Mouse (Mus musculus) midbrain, embryonic 10.5 days (tissue): ENCODE measurements at regions not wholly inside any gene's neighbourhood (a gene's known extent, or its start where the extent isn't known, plus 50 kb on each side); places are given as distances from the start of the nearest gene placed in this dataset.

Source experiments
- DNase-seq: peaks from one replicate; pipeline ENCODE4 v3.0.0-alpha.2; 2017; ENCODE audit warnings: low spot score
- H3K27ac ChIP-seq: fragments of 300-500 bp; sonication (generic); replicated peaks from 2 replicates; pipeline ENCODE4 v1.5.1; 2016; ENCODE audit warnings: mild to moderate bottlenecking
- H3K27me3 ChIP-seq: fragments of 300-500 bp; sonication (generic); 2 replicates; pipeline ENCODE4 v1.6.1; 2016; ENCODE audit warnings: low read depth, mild to moderate bottlenecking; ENCODE audit not compliant: poor library complexity, severe bottlenecking
- H3K36me3 ChIP-seq: fragments of 300-500 bp; sonication (generic); 2 replicates; pipeline ENCODE4 v1.6.1; 2016; ENCODE audit warnings: mild to moderate bottlenecking, moderate library complexity
- H3K4me1 ChIP-seq: fragments of 300-500 bp; sonication (generic); 2 replicates; pipeline ENCODE4 v1.6.1; 2016
- H3K4me3 ChIP-seq: fragments of 300-500 bp; sonication (generic); 2 replicates; pipeline ENCODE4 v1.5.1; 2016; ENCODE audit warnings: mild to moderate bottlenecking, moderate library complexity
- H3K9me3 ChIP-seq: fragments of 300-500 bp; sonication (generic); replicated peaks from 2 replicates; pipeline ENCODE4 v1.6.1; 2016; ENCODE audit warnings: mild to moderate bottlenecking
- WGBS: fragments of 180-500 bp; shearing (Covaris S2); methylation state at CpG from one replicate; pipeline ENCODE4 v1.1.7; 2016; 5-methylcytosine and 5-hydroxymethylcytosine counted together

DNA sequence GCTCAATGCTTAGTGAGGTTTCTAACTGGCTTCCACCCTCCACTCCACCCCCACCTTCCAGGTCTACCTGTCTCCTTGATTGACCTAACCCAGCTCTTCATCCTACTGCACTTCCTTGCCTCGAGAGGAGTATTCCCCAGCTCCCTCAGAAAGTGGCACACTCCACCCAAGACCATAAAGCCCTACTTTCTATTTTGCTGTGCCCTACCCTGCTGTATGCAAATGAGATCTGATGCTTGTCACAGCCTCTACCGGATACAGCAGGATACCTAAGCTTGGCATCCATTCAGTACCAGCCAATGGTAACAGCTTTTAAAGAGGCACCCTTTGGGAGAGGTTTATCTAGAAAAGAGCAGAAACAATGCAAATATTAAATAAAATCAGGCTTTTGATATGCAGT, 92.1 kb upstream of the Rreb1 start:
- DNase-seq: no peak
- no peaks in the 10 kb centered on the region for H3K9me3 ChIP-seq
- WGBS: 71% methylated on average over 2 of the region's 2 CpGs

GRCm38 (mm10) chr13:37689127-37689777, 88.9 kb upstream of the Rreb1 start:
- H3K4me3 ChIP-seq: no peak overlapping the region
- H3K4me1 ChIP-seq: no peaks in the 10 kb centered on the region
- H3K36me3 ChIP-seq: no peaks in the 10 kb centered on the region
- WGBS: 93% methylated on average over 6 of the region's 6 CpGs
- no peak for DNase-seq
- no peaks in the 10 kb centered on the region for H3K27me3 ChIP-seq
- no peak overlapping the region for H3K27ac ChIP-seq
- H3K9me3 ChIP-seq: no peaks in the 10 kb centered on the region

More for the DNA sequence above, 92.1 kb upstream of the Rreb1 start:
- Histone ChIP-seq H3K27ac (no peak overlapping the region), H3K4me1 (peaks cover 2% of the 10 kb centered on the region), H3K36me3 (no peaks in the 10 kb centered on the region), H3K4me3 (no peak overlapping the region), H3K27me3 (no peaks in the 10 kb centered on the region)

DNA sequence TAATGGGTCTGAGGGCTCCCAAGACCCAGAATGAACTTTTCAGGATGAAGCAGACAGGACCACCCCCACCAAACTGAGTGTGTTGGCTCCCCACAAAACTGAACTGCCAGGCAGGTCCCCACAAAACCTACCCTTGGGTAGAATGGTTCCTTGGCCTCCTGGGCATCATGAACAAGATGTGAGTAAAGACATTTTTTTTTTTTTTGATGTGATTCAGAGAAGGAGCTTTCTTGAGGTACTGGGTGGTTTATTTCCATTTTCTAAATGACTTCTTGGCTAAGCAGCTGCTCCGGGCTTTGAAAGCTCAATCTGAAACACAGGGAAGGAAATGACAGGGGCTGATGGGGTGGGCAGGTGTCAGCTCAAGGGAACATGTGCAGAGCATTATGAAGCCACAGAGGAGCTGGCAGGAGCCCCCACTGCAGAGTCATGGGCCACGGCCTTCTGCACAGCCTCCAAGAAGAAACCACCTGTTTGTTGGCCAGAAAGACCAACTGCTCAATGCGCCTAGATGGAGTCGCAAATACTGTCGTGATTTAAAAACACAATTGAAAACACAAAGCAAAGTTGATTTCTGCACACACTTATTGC, 86.2 kb upstream of the Rreb1 start:
- no peaks in the 10 kb centered on the region for H3K27me3 ChIP-seq
- H3K36me3 ChIP-seq: no peaks in the 10 kb centered on the region
- no peak for DNase-seq
- no peak overlapping the region for H3K4me3 ChIP-seq
- no peaks in the 10 kb centered on the region for H3K9me3 ChIP-seq
- no peaks in the 10 kb centered on the region for H3K4me1 ChIP-seq
- 95% methylated on average over 5 of the region's 5 CpGs for WGBS
- no peak overlapping the region for H3K27ac ChIP-seq

- H3K27me3 ChIP-seq: no peaks in the 10 kb centered on the region
- H3K9me3 ChIP-seq: no peaks in the 10 kb centered on the region
- no peak overlapping the region for H3K4me3 ChIP-seq
- H3K36me3 ChIP-seq: no peaks in the 10 kb centered on the region
- no peaks in the 10 kb centered on the region for H3K4me1 ChIP-seq
- DNase-seq: no peak
- WGBS: 87% methylated on average over 3 of the region's 3 CpGs
- H3K27ac ChIP-seq: no peak overlapping the region
These were observed 84.6 kb upstream of the Rreb1 start for GRCm38 (mm10) chr13:37693617-37694016.

DNA sequence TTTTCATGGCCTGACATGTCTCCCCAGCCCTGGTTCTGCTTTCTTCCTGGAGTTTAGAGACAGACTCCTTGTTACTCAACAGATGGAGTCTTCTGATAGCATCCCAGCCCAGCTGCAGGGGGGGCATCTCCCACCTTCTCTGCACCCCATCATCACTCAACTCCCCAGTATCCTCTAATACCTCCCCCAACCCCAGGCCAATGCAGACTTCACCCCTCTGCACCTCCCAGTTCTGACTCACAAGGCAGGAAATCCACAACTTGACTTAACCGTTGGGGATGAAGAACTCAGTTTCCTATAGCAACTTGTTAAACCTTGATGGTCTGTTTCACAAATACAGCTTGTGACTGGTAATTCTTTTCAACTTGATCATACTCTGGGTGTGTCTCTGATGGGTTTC, 73.7 kb upstream of the Rreb1 start:
- no peaks in the 10 kb centered on the region for H3K9me3 ChIP-seq
- no peak for DNase-seq
- H3K27ac ChIP-seq: no peak overlapping the region; the same call in 1 of the 2 replicates
- WGBS: 70% methylated on average over 1 of the region's 1 CpGs
- no peaks in the 10 kb centered on the region for H3K36me3 ChIP-seq
- H3K27me3 ChIP-seq: no peaks in the 10 kb centered on the region
- H3K4me1 ChIP-seq: peaks cover 12% of the 10 kb centered on the region
- no peak overlapping the region for H3K4me3 ChIP-seq

GRCm38 (mm10) chr13:37705482-37705881, 72.7 kb upstream of the Rreb1 start:
- H3K27me3 ChIP-seq: no peaks in the 10 kb centered on the region
- H3K36me3 ChIP-seq: no peaks in the 10 kb centered on the region
- H3K4me1 ChIP-seq: peaks cover 12% of the 10 kb centered on the region
- whole genome bisulfite sequencing: 91% methylated on average over 2 of the region's 2 CpGs
- H3K27ac ChIP-seq: no peak overlapping the region
- DNase-seq: no peak
- H3K4me3 ChIP-seq: no peak overlapping the region
- no peaks in the 10 kb centered on the region for H3K9me3 ChIP-seq

DNA sequence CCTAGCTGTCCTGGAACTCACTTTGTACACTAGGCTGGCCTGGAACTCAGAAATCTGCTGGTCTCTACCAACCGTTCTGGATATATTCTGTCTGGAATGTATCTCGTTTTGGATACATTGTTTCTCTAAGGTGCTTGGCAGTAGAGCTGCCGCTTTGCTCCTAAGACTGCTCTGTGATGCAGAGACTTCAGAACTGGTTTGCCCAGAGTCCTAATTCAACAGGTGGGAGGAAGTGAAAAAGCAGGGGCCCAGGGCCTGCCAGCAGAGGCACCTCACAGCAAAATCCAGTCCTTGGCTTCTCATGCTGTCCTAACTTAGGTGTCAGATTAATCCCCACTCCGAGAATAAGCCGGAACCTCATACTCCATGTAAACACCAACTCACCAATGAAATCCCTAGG, 67.3 kb upstream of the Rreb1 start:
- Histone ChIP-seq H3K27me3 (no peaks in the 10 kb centered on the region), H3K4me1 (peaks cover 6% of the 10 kb centered on the region), H3K27ac (no peak overlapping the region), H3K36me3 (no peaks in the 10 kb centered on the region), H3K4me3 (no peak overlapping the region), H3K9me3 (no peaks in the 10 kb centered on the region)
- WGBS: 85% methylated on average over 5 of the region's 5 CpGs
- DNase-seq: no peak

DNA sequence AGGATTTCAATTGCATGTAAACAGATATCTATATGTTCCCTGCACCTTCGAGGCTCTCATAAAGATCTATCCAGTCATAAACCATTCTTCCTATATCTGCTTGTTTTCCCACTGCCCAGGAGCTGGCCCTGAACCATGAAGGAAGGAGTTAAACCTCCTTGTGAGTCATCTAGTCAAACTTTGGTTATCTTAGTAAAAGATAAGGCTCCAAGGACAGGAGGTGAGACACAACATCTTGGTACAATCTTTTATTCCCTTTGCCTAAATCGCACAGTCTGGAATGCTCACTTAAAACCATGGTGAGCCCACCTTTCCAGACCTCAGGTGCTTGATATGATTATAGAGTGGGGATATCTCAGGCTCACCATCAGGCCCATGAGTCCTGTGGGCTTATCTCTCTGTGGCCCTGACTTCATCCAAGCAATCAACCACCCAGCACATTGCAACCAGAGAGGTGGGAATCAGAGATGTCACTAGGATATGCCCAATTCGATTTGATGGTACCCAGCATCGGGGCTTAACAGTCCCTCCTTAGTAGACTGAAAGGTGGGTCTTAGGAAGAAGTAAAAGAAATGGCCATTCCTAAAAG, 65.2 kb upstream of the Rreb1 start:
- WGBS: 87% methylated on average over 4 of the region's 4 CpGs
- H3K27ac ChIP-seq: no peak overlapping the region
- no peaks in the 10 kb centered on the region for H3K36me3 ChIP-seq
- no peaks in the 10 kb centered on the region for H3K9me3 ChIP-seq
- H3K27me3 ChIP-seq: no peaks in the 10 kb centered on the region
- H3K4me3 ChIP-seq: no peak overlapping the region
- no peak for DNase-seq
- H3K4me1 ChIP-seq: peaks cover 6% of the 10 kb centered on the region

GRCm38 (mm10) chr13:37715058-37715712, 63.0 kb upstream of the Rreb1 start:
- 51% methylated on average over 9 of the region's 9 CpGs for WGBS

DNA sequence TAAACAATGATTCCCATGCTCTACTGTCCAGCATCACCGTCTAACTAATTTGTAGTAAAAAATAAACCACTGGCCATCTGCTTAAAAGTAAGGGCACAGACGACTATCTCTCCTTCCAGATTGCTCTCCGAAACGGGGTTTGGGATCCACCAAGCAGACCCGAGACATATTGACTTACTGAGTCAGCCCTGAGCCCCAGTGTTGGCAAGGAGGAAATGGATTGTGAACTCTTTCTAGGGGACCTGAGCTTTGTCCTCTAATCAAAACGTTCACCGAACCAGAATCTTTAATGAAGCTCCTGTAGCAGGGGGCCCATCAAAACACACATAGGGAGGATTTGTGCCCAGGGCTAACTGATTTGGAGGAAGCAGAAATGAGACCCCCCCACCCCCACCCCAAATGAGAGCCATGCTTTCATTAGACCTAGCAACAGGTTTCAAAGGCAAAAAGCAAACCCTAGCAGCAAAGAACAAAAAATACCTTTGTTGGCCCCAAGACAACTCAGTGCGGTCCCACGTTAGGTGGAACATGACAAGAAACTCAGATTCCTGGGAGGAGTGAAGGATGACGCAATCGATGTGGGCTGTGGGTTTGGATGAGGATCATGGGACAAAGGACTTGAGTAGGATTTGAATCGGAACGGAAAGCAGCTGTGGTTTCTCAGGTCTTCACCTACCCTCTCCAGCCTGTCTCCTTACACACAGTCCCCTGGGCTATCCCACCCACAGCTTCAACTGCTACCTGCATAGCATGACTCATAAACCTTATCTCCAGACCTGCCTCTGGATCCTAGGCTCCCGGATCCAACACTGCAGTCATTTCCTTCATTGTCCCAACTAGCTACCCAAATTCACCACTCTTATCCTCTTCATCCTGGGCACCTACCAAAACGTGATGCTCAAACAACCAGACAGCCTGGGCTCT, 62.2 kb upstream of the Rreb1 start:
- Histone ChIP-seq H3K27me3 (no peaks in the 10 kb centered on the region), H3K9me3 (no peaks in the 10 kb centered on the region), H3K4me3 (no peak overlapping the region), H3K36me3 (no peaks in the 10 kb centered on the region), H3K27ac (no peak overlapping the region), H3K4me1 (peaks cover 6% of the 10 kb centered on the region)
- 80% methylated on average over 15 of the region's 15 CpGs for WGBS
- no peak for DNase-seq

More at GRCm38 (mm10) chr13:37715058-37715712, 63.0 kb upstream of the Rreb1 start:
- H3K27ac ChIP-seq: no peak overlapping the region
- H3K4me1 ChIP-seq: peaks cover 6% of the 10 kb centered on the region
- no peaks in the 10 kb centered on the region for H3K27me3 ChIP-seq
- no peaks in the 10 kb centered on the region for H3K36me3 ChIP-seq
- H3K9me3 ChIP-seq: no peaks in the 10 kb centered on the region
- H3K4me3 ChIP-seq: no peak overlapping the region
- no peak for DNase-seq

DNA sequence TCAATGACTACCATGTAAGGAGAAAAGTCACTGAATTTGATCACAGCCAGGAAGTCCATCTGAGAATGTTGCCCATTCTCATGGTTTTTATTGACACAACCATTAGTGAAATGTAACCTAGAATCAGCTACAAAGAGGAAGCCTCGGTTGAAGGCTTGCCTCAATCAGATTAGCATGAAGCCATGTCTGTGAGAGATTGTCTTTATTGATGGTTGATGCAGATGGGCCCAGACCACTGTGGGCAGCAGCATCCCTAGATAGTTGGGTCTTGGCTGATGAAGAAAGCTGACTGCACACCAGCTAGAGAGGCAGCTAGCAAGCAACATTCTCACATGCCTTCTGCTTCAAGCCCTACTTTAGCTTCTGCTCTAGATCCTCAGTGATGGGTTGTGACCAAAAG, 60.4 kb upstream of the Rreb1 start:
- no peak for DNase-seq
- Histone ChIP-seq H3K27ac (no peak overlapping the region), H3K27me3 (no peaks in the 10 kb centered on the region), H3K4me3 (no peak overlapping the region), H3K36me3 (no peaks in the 10 kb centered on the region), H3K4me1 (peaks cover 6% of the 10 kb centered on the region), H3K9me3 (no peaks in the 10 kb centered on the region)
- 88% methylated on average over 1 of the region's 1 CpGs for WGBS

- peaks cover 6% of the 10 kb centered on the region for H3K4me1 ChIP-seq
- no peak for DNase-seq
- H3K27me3 ChIP-seq: no peaks in the 10 kb centered on the region
- no peak overlapping the region for H3K27ac ChIP-seq
- WGBS: 78% methylated on average over 4 of the region's 4 CpGs
- H3K9me3 ChIP-seq: no peaks in the 10 kb centered on the region
- no peaks in the 10 kb centered on the region for H3K36me3 ChIP-seq
- no peak overlapping the region for H3K4me3 ChIP-seq
These were observed 59.8 kb upstream of the Rreb1 start for GRCm38 (mm10) chr13:37718364-37718763.
